Mouse (Mus musculus) left cerebral cortex, adult 2 months (tissue): ENCODE data around the gene Mon1a. TPM values are rescaled to one million over a fixed set of nuclear protein-coding genes. Genes with fewer than 3 reads are reported as not detected.

ENCODE experiments used
- DNase-seq, 2 experiments: peaks; one replicate each; pipeline ENCODE4 v3.0.0; 2021 to 2022; ENCODE audit warnings: low spot score in 2 of 2, mixed read lengths in 1 of 2; ENCODE audit errors: extremely low spot score in 1 of 2
- H3K27ac ChIP-seq: fragments of 200-600 bp; 2 replicates; pipeline ENCODE4 v1.8.1; 2022
- H3K4me3 ChIP-seq: fragments of 200-600 bp; 2 replicates; pipeline ENCODE4 v1.8.1; 2022
- CTCF ChIP-seq: fragments of 200-600 bp; IDR thresholded peaks from 2 replicates; pipeline ENCODE4 v1.8.1; 2022; ENCODE audit warnings: antibody characterized with exemption, mild to moderate bottlenecking, moderate library complexity
- intact Hi-C: fragments of 180-260 bp; cut with DNase I; formaldehyde crosslinking; loops from one replicate; pipeline ENCODE4 v1.15.1; 2025
- total RNA-seq, 2 experiments: library from RNA; stranded (reverse); gene quantifications; 2 replicates each; pipeline ENCODE4 v1.2.3; 2021

The Mon1a gene
- total RNA-seq, 2 experiments from 2014 or later = 24.3 to 26.7 TPM

DNA sequence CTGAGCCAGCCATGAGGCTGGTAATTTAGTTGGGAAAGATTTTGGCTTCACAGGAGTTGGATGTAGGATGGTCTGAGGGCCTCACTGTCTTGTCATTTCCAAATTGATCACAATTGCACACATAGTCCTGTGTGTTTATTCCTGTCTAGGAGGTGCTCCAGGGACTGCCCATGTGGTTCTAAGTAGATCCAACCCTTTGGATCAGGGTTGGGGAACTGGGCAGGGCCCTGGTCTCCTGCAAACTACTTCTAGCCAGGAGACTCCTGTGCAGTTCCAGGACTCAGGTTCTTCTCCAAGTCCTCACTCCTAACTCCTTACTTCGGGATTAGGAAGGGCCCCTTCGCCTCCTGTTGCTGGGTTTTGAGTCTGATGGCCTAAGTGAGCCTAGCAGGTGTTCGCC is 47.4 kb downstream of the Mon1a start, which contains the start of gene Camkv:
Gene Camkv, plus strand, starts transcription at position 301 of the 400 bp plus-strand sequence.
- H3K27ac ChIP-seq = peak within 1 kb of the TSS; percentile 98
- peak within 1 kb of the TSS; percentile 57 for H3K4me3 ChIP-seq
- no peak for DNase-seq
- TF ChIP-seq CTCF = no peak
- intact Hi-C loops = no loop called here

DNA sequence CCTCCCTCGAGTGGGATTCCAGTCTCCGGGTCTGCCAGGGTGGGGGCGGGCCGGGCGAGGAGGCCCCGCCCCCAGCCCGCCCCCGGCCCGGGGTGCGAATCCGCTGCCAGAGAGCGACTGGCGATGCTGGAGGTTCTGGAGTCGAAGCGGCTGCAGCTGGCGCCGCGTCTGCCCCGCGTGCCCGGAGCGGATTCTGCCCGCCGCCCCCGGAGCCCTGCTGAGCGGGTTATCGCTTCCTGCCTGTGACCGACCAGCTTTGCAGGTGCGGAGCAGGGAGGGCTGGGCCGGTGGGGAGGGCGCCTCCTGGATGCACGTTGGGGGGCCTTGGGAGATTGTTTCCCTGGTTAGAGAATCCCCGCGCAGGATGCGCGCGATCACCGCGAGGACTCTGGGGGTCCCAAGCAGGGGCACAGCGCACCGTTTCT is 47.9 kb downstream of the Mon1a start:
- DNase-seq = peak; percentile 67 to 70
- intact Hi-C loops = loop anchor here (2.0 kb wide), 1 partner anchor 27 kb away; no protein-coding TSS in a partner anchor
- peak overlapping the region; percentile 57 for H3K4me3 ChIP-seq
- TF ChIP-seq CTCF = no peak
- peak overlapping the region; percentile 98 for H3K27ac ChIP-seq

DNA sequence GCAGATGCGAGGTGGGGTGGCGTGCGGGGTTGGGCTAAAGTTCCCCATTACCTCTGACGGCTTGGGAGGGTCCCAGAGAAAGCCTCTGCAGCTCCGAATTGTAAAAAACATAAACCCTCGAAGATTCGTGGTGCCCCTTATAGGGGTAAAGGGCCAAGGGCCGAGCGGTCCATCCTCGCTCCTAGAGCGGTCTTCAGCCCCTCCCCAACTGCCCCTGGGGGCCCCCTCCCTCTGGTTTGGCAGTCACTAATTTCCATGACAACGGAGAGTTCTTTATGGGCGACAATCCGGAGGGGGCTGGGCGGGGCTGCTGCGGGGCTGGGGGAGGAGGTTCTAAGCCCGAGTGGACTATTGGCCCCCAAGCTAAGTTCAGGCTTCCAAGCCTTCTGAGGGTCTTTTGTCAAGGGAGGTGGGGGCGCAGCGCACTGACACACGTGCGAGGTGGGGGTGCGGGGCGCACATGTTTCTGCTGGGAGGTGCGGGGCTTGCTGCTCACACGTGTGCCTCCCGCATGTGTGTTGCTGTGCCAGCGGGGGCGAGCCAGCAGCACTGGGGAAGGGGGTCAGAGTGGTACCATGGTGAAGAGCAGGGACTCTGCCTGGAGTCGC is 48.4 kb downstream of the Mon1a start:
- DNase-seq = peak; percentile 60 to 66
- intact Hi-C loops = loop anchor here (2.0 kb wide), 1 partner anchor 26 kb away; no protein-coding TSS in a partner anchor
- Histone ChIP-seq H3K4me3 (peak overlapping the region; percentile 57), H3K27ac (peak overlapping the region; percentile 98)
- no peak for TF ChIP-seq CTCF

DNA sequence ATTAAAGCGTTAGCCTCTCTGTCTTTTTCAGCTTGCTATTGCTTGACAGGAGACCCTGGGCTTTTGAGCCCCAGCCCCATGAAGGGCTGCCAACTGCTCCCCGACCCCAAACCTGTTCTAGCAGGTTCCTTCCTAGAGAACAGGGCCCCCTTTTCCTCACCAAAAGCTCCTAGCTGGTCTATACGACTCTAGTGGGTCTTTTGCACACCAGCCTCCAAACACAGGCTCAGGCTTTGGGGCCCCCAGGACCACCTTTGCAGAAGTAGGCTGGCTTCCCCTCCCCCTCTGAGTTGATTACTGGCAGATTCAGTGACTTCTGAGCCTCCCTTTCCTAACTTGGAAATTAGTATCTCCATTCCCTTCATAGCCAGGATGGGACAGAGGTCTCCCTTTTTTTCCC is 48.9 kb downstream of the Mon1a start:
- Histone ChIP-seq H3K27ac (peak overlapping the region; percentile 98), H3K4me3 (peak overlapping the region; percentile 57)
- TF ChIP-seq CTCF = no peak
- DNase-seq = no peak
- intact Hi-C loops = loop anchor here (2.0 kb wide), 1 partner anchor 26 kb away; no protein-coding TSS in a partner anchor

DNA sequence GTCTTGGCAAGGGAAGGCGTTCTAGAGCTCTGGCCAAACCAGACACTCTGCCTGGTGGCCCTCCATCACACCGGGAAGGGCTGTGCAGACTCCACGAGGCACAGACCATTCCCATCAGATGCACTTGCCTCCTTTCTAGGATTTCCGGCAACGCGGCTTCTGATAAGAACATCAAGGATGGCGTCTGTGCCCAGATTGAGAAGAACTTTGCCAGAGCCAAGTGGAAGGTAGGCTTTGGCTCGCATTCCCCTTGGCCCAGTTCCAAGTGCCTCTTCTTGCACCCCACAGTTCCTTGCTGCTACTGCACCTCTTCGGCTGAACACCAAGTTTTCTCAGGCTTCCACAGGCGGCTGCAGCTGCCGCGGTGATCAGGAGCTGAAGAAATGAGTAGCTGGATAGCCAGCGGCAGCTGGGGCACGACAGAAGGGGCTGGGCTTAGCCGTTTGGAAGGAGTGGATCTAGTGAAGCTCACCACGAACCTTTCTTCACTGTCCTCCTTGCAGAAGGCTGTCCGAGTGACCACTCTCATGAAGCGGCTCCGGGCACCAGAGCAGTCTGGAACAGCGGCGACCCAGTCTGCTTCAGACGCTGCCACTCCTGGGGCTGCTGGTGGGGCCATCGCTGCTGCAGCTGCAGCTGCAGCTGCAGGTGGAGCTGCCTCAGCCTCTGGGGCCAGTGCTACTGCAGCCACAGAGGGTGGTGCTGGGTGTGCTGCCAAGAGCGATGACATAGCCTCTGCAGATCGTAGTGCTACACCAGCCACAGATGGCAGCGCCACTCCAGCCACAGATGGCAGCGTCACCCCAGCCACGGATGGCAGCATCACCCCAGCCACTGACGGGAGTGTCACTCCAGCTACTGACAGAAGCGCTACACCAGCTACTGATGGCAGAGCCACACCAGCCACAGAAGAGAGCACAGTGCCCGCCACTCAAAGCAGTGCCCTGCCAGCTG is 59.6 kb downstream of the Mon1a start:
- no peak for DNase-seq
- intact Hi-C loops = no loop called here
- no peak for TF ChIP-seq CTCF
- no peak overlapping the region for H3K4me3 ChIP-seq
- H3K27ac ChIP-seq = peak overlapping the region; percentile 67

DNA sequence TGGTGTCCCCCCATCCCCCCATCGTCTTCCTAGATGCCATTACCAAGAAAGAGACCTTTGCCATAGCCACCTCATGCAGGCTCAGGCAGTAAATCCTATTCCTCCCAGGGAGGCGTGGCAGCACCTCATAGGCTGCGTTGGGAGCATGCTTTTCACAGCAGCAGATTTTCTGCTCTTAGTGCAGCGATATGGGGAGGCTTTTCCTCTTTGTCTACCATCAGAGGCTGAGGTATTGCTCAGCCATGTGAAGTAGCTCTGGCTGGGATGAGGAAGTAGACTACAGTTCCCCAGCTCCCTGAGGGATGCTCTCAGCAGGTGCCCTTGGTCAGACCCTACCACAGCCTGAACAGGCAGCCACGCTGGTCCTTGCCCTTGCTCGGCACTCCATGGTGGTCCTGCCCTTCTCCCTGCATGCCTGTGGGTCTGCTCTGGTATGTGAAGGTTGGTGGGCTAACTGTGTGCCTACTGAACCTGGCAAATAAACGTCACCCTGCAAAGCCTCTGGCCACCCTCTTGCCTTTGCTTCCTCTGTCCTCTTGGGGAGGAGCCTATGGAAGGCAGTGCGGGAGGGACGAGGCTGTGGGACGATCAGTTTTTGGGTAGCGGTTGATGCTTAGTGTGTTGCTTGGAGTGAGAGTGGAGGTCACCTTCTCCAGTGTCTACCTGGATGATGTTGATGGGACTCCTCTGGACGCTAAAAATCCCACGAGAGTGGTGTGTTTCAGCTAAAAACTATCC is 61.4 kb downstream of the Mon1a start:
- intact Hi-C loops = no loop called here

DNA sequence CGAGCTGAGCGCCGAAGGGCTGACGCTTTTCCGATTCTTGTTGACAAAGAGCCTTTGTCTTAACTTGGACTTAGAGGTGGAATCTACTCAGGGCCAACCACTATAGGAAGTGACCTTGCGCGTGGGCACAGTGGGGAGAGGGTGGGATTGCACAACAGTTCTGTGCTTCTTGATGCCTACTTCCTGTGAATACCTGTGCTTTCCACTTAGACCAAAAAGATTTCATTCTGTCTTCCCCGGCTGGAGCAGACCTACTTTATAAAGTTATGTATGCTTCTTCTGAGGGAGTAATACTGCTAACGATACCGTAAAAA is 61.9 kb downstream of the Mon1a start, which contains the start of gene Traip:
Gene Traip, plus strand, starts transcription at position 215 of the 314 bp plus-strand sequence.
- intact Hi-C loops = no loop called here
- H3K27ac ChIP-seq = peak within 1 kb of the TSS; percentile 87
- TF ChIP-seq CTCF = no peak
- DNase-seq = no peak
- peak within 1 kb of the TSS; percentile 54 for H3K4me3 ChIP-seq

More for the DNA sequence above, 61.4 kb downstream of the Mon1a start:
- no peak for TF ChIP-seq CTCF
- no peak overlapping the region for H3K27ac ChIP-seq
- H3K4me3 ChIP-seq = no peak overlapping the region
- no peak for DNase-seq

DNA sequence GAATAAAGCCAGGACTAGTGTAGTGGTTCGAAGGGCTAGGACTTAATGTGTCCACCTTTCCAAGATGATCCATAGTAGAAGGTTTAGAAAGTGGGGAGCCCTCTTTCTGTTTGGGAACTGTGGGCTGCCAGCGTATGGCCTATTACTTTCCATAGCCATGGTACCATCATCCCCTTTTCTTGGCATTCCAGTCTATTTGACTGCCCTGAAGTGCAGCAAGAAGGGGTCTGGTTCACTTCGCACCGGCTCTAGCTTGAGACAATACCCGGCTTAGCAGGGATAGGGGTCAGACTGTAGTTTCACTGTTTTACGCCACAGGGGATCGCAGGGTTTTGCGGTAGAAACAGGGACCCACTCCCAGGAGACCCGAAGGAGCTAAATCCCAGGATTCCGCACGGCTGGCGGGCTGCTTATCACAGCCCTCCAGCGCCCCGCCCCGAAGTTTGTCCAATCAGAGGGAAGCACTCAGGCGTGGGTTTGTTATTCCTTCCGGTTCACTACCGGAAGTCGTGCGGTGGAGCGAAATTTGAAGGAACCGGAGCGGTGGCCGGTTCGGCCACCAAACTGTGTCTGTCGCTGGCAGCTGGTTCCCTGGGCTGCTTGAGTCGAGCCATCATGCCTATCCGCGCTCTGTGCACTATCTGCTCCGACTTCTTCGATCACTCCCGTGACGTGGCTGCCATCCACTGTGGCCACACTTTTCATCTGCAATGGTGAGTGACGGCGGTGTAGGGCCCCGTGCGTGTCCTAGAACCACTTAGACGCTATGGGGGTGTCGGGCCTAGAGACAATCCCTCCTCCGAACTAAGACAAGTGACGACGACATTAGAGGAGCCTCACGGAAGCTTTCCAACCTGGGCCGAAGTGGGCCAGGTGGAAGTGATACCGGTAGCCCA is 62.8 kb downstream of the Mon1a start:
- intact Hi-C loops = no loop called here
- peak; percentile 88 for DNase-seq
- no peak; the same call in 1 of the 2 replicates for TF ChIP-seq CTCF
- peak overlapping the region; percentile 87 for H3K27ac ChIP-seq
- H3K4me3 ChIP-seq = peak overlapping the region; percentile 54

Other genes starting within 250 kb of the Mon1a start
- 10 to 100 TPM; 74.7 to 76.2 TPM for gene Slc38a3, start 218.6 kb upstream of the Mon1a start, total RNA-seq
- under 1 TPM in 1 of 2 experiments, not detected in 1; 0.18 TPM for gene Gnat1, start 208.4 kb upstream of the Mon1a start, total RNA-seq
- 10 to 100 TPM; 17.3 to 17.7 TPM for gene Sema3f, start 177.7 kb upstream of the Mon1a start, total RNA-seq
- gene Rbm5, start 117.2 kb upstream of the Mon1a start, total RNA-seq = 100 to 1,000 TPM; 146 to 147 TPM
- 10 to 100 TPM; 66.5 to 68.4 TPM for gene Rbm6, start 14.9 kb upstream of the Mon1a start, total RNA-seq
- under 1 TPM; 0.68 to 0.91 TPM for gene Mst1r, start 18.7 kb downstream of the Mon1a start, total RNA-seq
- not detected for gene Actl11, start 40.3 kb downstream of the Mon1a start, total RNA-seq
- gene Camkv, start 47.5 kb downstream of the Mon1a start, total RNA-seq = 100 to 1,000 TPM; 330 to 356 TPM
- 10 to 100 TPM in 1 of 2 experiments, 1 to 10 TPM in 1; 9.5 to 10.9 TPM for gene Traip, start 62.0 kb downstream of the Mon1a start, total RNA-seq
- 1 to 10 TPM; 2.6 to 3.8 TPM for gene Uba7, start 87.4 kb downstream of the Mon1a start, total RNA-seq
- gene Gm20661, start 94.9 kb downstream of the Mon1a start, total RNA-seq = under 1 TPM; 0.28 to 0.66 TPM
- 1 to 10 TPM; 2.8 to 4.0 TPM for gene Inka1, start 97.7 kb downstream of the Mon1a start, total RNA-seq
- gene Cdhr4, start 104.3 kb downstream of the Mon1a start, total RNA-seq = 1 to 10 TPM; 1.3 to 2.3 TPM
- gene Gm20662, start 108.2 kb downstream of the Mon1a start, total RNA-seq = 1 to 10 TPM; 1.2 to 2.4 TPM
- 100 to 1,000 TPM; 205 to 207 TPM for gene Ip6k1, start 114.3 kb downstream of the Mon1a start, total RNA-seq
- 10 to 100 TPM; 16.5 to 17.4 TPM for gene Gmppb, start 161.1 kb downstream of the Mon1a start, total RNA-seq
- 1 to 10 TPM; 1.9 to 2.1 TPM for gene Amigo3, start 165.0 kb downstream of the Mon1a start, total RNA-seq
- gene Mst1, start 192.3 kb downstream of the Mon1a start, total RNA-seq = not detected
- gene Rnf123, start 195.2 kb downstream of the Mon1a start, total RNA-seq = 100 to 1,000 TPM; 107 to 108 TPM
- 10 to 100 TPM; 31.0 to 31.8 TPM for gene Apeh, start 206.5 kb downstream of the Mon1a start, total RNA-seq